9 mouse cellular contexts compared by ENCODE assay signal in the genomic region with DNA sequence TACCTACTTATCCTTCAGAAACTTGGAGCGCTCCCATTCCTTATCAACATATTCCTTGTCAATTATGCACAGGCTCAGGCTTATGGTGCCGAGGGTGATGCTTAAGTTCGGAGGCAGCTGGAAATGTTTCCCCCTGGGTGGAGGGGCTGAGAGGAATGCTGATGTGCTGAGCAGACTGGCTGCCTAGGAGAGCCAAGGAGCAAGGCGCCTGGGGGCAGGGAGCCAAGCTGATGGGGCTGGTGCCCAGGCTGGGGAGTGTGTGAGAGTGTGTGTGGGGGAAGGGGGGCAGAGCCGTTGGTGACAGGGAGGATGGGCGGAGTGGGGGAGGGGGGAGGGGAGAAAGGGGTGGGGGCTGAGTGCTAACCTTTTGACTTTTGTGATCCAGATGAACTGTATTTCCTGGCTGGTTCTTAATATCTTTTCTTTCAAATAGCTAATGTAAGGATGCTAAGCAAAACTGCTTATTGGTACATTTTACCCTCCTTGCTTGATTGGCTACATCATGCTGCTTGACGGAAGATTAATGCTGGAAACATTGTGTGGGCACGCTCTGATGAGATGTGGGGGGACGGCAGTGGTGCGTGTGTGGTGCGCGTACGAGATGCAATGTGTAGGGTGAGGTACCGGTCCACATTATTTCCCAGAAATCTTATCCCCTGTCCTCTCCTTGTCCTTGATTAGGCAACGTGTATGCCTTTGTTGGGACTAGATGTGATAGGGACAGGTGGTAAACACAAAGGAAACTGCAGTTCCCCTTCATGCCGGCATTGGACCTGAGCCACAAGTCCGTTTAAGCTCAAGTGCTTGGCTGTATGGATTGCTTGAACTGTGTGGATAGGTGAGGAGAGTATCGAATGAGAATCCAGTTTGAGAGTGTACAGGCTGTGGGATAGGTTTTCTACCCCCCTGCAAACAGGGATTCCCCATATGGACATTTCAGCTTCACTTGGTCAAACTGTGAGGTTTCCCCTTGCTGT. TPM values are rescaled to one million over a fixed set of nuclear protein-coding genes. Genes with fewer than 3 reads are reported as not detected.
A peak's percentile ranks its signal among the peaks of the same experiment; 100 is the strongest.
DNase-seq lines count a peak whose midpoint lies in the region; ATAC-seq and TF ChIP-seq lines count a peak whose summit lies in the region.
"Had no signal": no experiment of that assay in that cellular context is flagged by ENCODE, and none has a peak within 500 bp of the region (broad histone marks: within the 10 kb centered on the region; RNA-seq: fewer than 3 reads in every experiment).

No protein-coding gene starts in this region.

- intact Hi-C loops in left cerebral cortex, adult 2 months (cut with DNase I) = no loop called here

- H3K4me2 ChIP-seq in lung, embryonic 14.5 days = no peak overlapping the region
- H3K4me2 ChIP-seq in heart, embryonic 15.5 days = peak overlapping the region; percentile 54; the same call in 1 of the 2 replicates
- peak overlapping the region; percentile 9 for H3K4me2 ChIP-seq in neural tube, embryonic 13.5 days

- peaks cover 11% of the 10 kb centered on the region; the same call in 1 of the 2 replicates for H3K4me1 ChIP-seq in lung, embryonic 14.5 days (ENCODE audit: insufficient read depth)
- peaks cover 42% of the 10 kb centered on the region for H3K4me1 ChIP-seq in embryonic facial prominence, embryonic 10.5 days
- H3K4me1 ChIP-seq in heart, embryonic 15.5 days (replicated peaks) = peaks cover 24% of the 10 kb centered on the region
- H3K4me1 ChIP-seq in neural tube, embryonic 13.5 days (replicated peaks) = peaks cover 64% of the 10 kb centered on the region

- peak; percentile 86 for ATAC-seq in lung, embryonic 14.5 days (ENCODE audit: insufficient read depth)
- peak; percentile 69; the same call in 1 of the 2 replicates for ATAC-seq in heart, embryonic 15.5 days (replicated peaks; ENCODE audit: insufficient number of reproducible peaks, insufficient read depth, low FRiP score, low read depth)
- ATAC-seq in neural tube, embryonic 13.5 days (ENCODE audit: low read depth) = peak; percentile 94

- no peaks in the 10 kb centered on the region for H3K36me3 ChIP-seq in lung, embryonic 14.5 days (ENCODE audit: insufficient read depth)
- no peaks in the 10 kb centered on the region for H3K36me3 ChIP-seq in embryonic facial prominence, embryonic 10.5 days (replicated peaks)
- no peaks in the 10 kb centered on the region for H3K36me3 ChIP-seq in heart, embryonic 15.5 days
- no peaks in the 10 kb centered on the region for H3K36me3 ChIP-seq in neural tube, embryonic 13.5 days

- no peak overlapping the region for H3K9ac ChIP-seq in lung, embryonic 14.5 days
- no peak overlapping the region; the same call in 1 of the 2 replicates for H3K9ac ChIP-seq in heart, embryonic 15.5 days
- 0 out of 2 replicates have a peak overlapping the region, but pooled peaks have one; percentile 41 for H3K9ac ChIP-seq in neural tube, embryonic 13.5 days

- H3K9me3 ChIP-seq in lung, embryonic 14.5 days (ENCODE audit: low read depth, low read length) = no peaks in the 10 kb centered on the region
- no peaks in the 10 kb centered on the region for H3K9me3 ChIP-seq in embryonic facial prominence, embryonic 10.5 days
- no peaks in the 10 kb centered on the region for H3K9me3 ChIP-seq in heart, embryonic 15.5 days (replicated peaks)
- H3K9me3 ChIP-seq in neural tube, embryonic 13.5 days = no peaks in the 10 kb centered on the region

- H3K27me3 ChIP-seq in lung, embryonic 14.5 days (ENCODE audit: insufficient read depth, low read length) = no peaks in the 10 kb centered on the region
- 0 out of 2 replicates have a peak, but pooled peaks cover 4% of the 10 kb centered on the region for H3K27me3 ChIP-seq in embryonic facial prominence, embryonic 10.5 days (replicated peaks; ENCODE audit: low read depth, poor library complexity, severe bottlenecking)
- no peaks in the 10 kb centered on the region for H3K27me3 ChIP-seq in heart, embryonic 15.5 days
- H3K27me3 ChIP-seq in neural tube, embryonic 13.5 days = no peaks in the 10 kb centered on the region

- TF ChIP-seq CTCF in lung, embryonic 14.5 days (IDR thresholded peaks at IDR 0.05; ENCODE audit: low read depth) = no peak
- TF ChIP-seq CTCF in left cerebral cortex, adult 2 months (IDR thresholded peaks at IDR 0.05) = no peak

- peak; percentile 78 for DNase-seq in lung, embryonic 14.5 days
- no peak for DNase-seq in lung, postnatal 36 days
- peak; percentile 75 for DNase-seq in embryonic facial prominence, embryonic 10.5 days (ENCODE audit: low spot score)
- peak in 1 of 2 experiments; percentile 63 for DNase-seq in left cerebral cortex, adult 2 months (ENCODE audit: extremely low spot score in 1 of 2, low spot score in 2 of 2)
- DNase-seq in spleen, adult 18-20 months = no peak
- no peak for DNase-seq in urinary bladder, postnatal 14 days (ENCODE audit: low spot score)

- H3K27ac ChIP-seq in lung, embryonic 14.5 days (ENCODE audit: low read depth) = no peak overlapping the region
- H3K27ac ChIP-seq in embryonic facial prominence, embryonic 10.5 days (replicated peaks) = no peak overlapping the region; the same call in 1 of the 2 replicates
- peak overlapping the region; percentile 1; the same call in 1 of the 2 replicates for H3K27ac ChIP-seq in heart, embryonic 15.5 days
- H3K27ac ChIP-seq in left cerebral cortex, adult 2 months = peak overlapping the region; percentile 32; the same call in 1 of the 2 replicates
- peak overlapping the region; percentile 66 for H3K27ac ChIP-seq in neural tube, embryonic 13.5 days (replicated peaks)

- H3K4me3 ChIP-seq in lung, embryonic 14.5 days (ENCODE audit: low read depth, low read length) = no peak overlapping the region
- no peak overlapping the region for H3K4me3 ChIP-seq in embryonic facial prominence, embryonic 10.5 days
- H3K4me3 ChIP-seq in heart, embryonic 15.5 days = no peak overlapping the region
- 0 out of 2 replicates have a peak overlapping the region, but pooled peaks have one; percentile 6 for H3K4me3 ChIP-seq in left cerebral cortex, adult 2 months
- no peak overlapping the region for H3K4me3 ChIP-seq in neural tube, embryonic 13.5 days
- H3K4me3 ChIP-seq: megakaryocyte, embryonic 14.5 days had no signal

- 47% methylated on average over 17 of the region's 18 CpGs for WGBS in lung, embryonic 14.5 days
- WGBS in embryonic facial prominence, embryonic 10.5 days = 44% methylated on average over 18 of the region's 18 CpGs
- 53% methylated on average over 18 of the region's 18 CpGs for WGBS in heart, embryonic 15.5 days
- WGBS in neural tube, embryonic 13.5 days = 41% methylated on average over 18 of the region's 18 CpGs

RNA-seq across cellular contexts. Expression of a gene that starts 25.5 kb away (rescaled TPM):
- 13.6 and 14.5 TPM in 2 replicates for polyA plus RNA-seq in lung, embryonic 14.5 days (2014; fragmentation: Nextera tagmentation; extraction: Ambion mirVana)
- polyA plus RNA-seq in embryonic facial prominence, embryonic 10.5 days (2016; fragmentation: Nextera tagmentation; extraction: Ambion mirVana) = 2.4 and 3.9 TPM in 2 replicates
- polyA plus RNA-seq in heart, embryonic 15.5 days (2015; fragmentation: Nextera tagmentation; extraction: Ambion mirVana) = 5.5 TPM in 2 replicates
- total RNA-seq in left cerebral cortex, adult 2 months (2021) = 100 to 1,000 TPM; 108 to 141 TPM
- polyA plus RNA-seq in neural tube, embryonic 13.5 days (2015; fragmentation: Nextera tagmentation; extraction: Ambion mirVana) = 36.5 and 41.6 TPM in 2 replicates

Comparison
In these comparisons a context has a peak if more than half of its experiments do, and no peak if none do; other contexts are left out.
1. DNase-seq: peak in lung, embryonic 14.5 days (single experiment) and embryonic facial prominence, embryonic 10.5 days (single experiment); none in lung, postnatal 36 days (single experiment), spleen, adult 18-20 months (0 of 2) and urinary bladder, postnatal 14 days (single experiment).
2. H3K27ac ChIP-seq: peak in heart, embryonic 15.5 days (single experiment), left cerebral cortex, adult 2 months (single experiment) and neural tube, embryonic 13.5 days (single experiment); none in lung, embryonic 14.5 days (single experiment) and embryonic facial prominence, embryonic 10.5 days (single experiment).
3. Peak in every context shown above with its lines, with median percentiles within 50 percentile points of each other: ATAC-seq.